Mouse (Mus musculus): ENCODE measurements at regions not wholly inside any gene's neighbourhood (a gene's known extent, or its start where the extent isn't known, plus 50 kb on each side); places are given as distances from the start of the nearest gene placed in this dataset.

- WGBS = 85% methylated on average over 1 of the region's 1 CpGs
- H3K4me3 ChIP-seq (replicated peaks; ENCODE audit: extremely low read depth, low read depth, low read length) = no peak overlapping the region
- no peaks in the 10 kb centered on the region for H3K4me1 ChIP-seq (ENCODE audit: control insufficient read depth, insufficient read depth, low read length)
- no peak for DNase-seq
- TF ChIP-seq POLR2A (IDR thresholded peaks at IDR 0.05; ENCODE audit: borderline replicate concordance, extremely low read depth, low read depth, low read length) (no peak), CTCF (IDR thresholded peaks at IDR 0.05; ENCODE audit: insufficient read depth, low read length) (no peak)
Observed at GRCm38 (mm10) chr8:116139934-116140333, 364.8 kb upstream of the Dynlrb2 start.

GRCm38 (mm10) chr8:116137765-116138164 lies 367.0 kb upstream of the Dynlrb2 start:
- 48% methylated on average over 2 of the region's 2 CpGs for WGBS
- no peak overlapping the region for H3K4me3 ChIP-seq (replicated peaks; ENCODE audit: extremely low read depth, low read depth, low read length)
- no peak for DNase-seq
- no peak for TF ChIP-seq CTCF (IDR thresholded peaks at IDR 0.05; ENCODE audit: insufficient read depth, low read length)
- TF ChIP-seq POLR2A (IDR thresholded peaks at IDR 0.05; ENCODE audit: borderline replicate concordance, extremely low read depth, low read depth, low read length) = no peak
- H3K4me1 ChIP-seq (ENCODE audit: control insufficient read depth, insufficient read depth, low read length) = no peaks in the 10 kb centered on the region

GRCm38 (mm10) chr8:116133503-116133902 lies 371.3 kb upstream of the Dynlrb2 start:
- TF ChIP-seq CTCF (IDR thresholded peaks at IDR 0.05; ENCODE audit: insufficient read depth, low read length) (no peak), POLR2A (IDR thresholded peaks at IDR 0.05; ENCODE audit: borderline replicate concordance, extremely low read depth, low read depth, low read length) (no peak)
- DNase-seq = no peak
- no peak overlapping the region for H3K4me3 ChIP-seq (replicated peaks; ENCODE audit: extremely low read depth, low read depth, low read length)
- no peaks in the 10 kb centered on the region for H3K4me1 ChIP-seq (ENCODE audit: control insufficient read depth, insufficient read depth, low read length)
- WGBS = 75% methylated on average over 2 of the region's 2 CpGs

- WGBS = 73% methylated on average over 3 of the region's 3 CpGs
- Histone ChIP-seq H3K4me3 (replicated peaks; ENCODE audit: extremely low read depth, low read depth, low read length) (no peak overlapping the region), H3K4me1 (ENCODE audit: control insufficient read depth, insufficient read depth, low read length) (no peaks in the 10 kb centered on the region)
- DNase-seq = no peak
- TF ChIP-seq CTCF (IDR thresholded peaks at IDR 0.05; ENCODE audit: insufficient read depth, low read length) (no peak), POLR2A (IDR thresholded peaks at IDR 0.05; ENCODE audit: borderline replicate concordance, extremely low read depth, low read depth, low read length) (no peak)
Observed at GRCm38 (mm10) chr8:116133084-116133483, 371.7 kb upstream of the Dynlrb2 start.

GRCm38 (mm10) chr8:116120067-116120466 lies 384.7 kb upstream of the Dynlrb2 start:
- H3K4me1 ChIP-seq (ENCODE audit: control insufficient read depth, insufficient read depth, low read length) = no peaks in the 10 kb centered on the region
- no peak overlapping the region for H3K4me3 ChIP-seq (replicated peaks; ENCODE audit: extremely low read depth, low read depth, low read length)
- no peak for DNase-seq
- TF ChIP-seq CTCF (IDR thresholded peaks at IDR 0.05; ENCODE audit: insufficient read depth, low read length) = no peak
- no peak for TF ChIP-seq POLR2A (IDR thresholded peaks at IDR 0.05; ENCODE audit: borderline replicate concordance, extremely low read depth, low read depth, low read length)
- 84% methylated on average over 13 of the region's 13 CpGs for WGBS

GRCm38 (mm10) chr8:116117919-116118318 lies 386.9 kb upstream of the Dynlrb2 start:
- no peak for DNase-seq
- H3K4me3 ChIP-seq (replicated peaks; ENCODE audit: extremely low read depth, low read depth, low read length) = no peak overlapping the region
- no peaks in the 10 kb centered on the region for H3K4me1 ChIP-seq (ENCODE audit: control insufficient read depth, insufficient read depth, low read length)
- TF ChIP-seq CTCF (IDR thresholded peaks at IDR 0.05; ENCODE audit: insufficient read depth, low read length) (no peak), POLR2A (IDR thresholded peaks at IDR 0.05; ENCODE audit: borderline replicate concordance, extremely low read depth, low read depth, low read length) (no peak)
- 65% methylated on average over 2 of the region's 2 CpGs for WGBS

- 55% methylated on average over 7 of the region's 7 CpGs for WGBS
- DNase-seq = no peak
- H3K4me3 ChIP-seq (replicated peaks; ENCODE audit: extremely low read depth, low read depth, low read length) = no peak overlapping the region
- no peak for TF ChIP-seq CTCF (IDR thresholded peaks at IDR 0.05; ENCODE audit: insufficient read depth, low read length)
- TF ChIP-seq POLR2A (IDR thresholded peaks at IDR 0.05; ENCODE audit: borderline replicate concordance, extremely low read depth, low read depth, low read length) = no peak
- no peaks in the 10 kb centered on the region for H3K4me1 ChIP-seq (ENCODE audit: control insufficient read depth, insufficient read depth, low read length)
Observed at GRCm38 (mm10) chr8:116116625-116117024, 388.1 kb upstream of the Dynlrb2 start.

GRCm38 (mm10) chr8:116115811-116116372 lies 388.9 kb upstream of the Dynlrb2 start:
- Histone ChIP-seq H3K4me1 (ENCODE audit: control insufficient read depth, insufficient read depth, low read length) (0 out of 2 replicates have a peak, but pooled peaks cover under 1% of the 10 kb centered on the region), H3K4me3 (replicated peaks; ENCODE audit: extremely low read depth, low read depth, low read length) (no peak overlapping the region)
- DNase-seq = peak; percentile 42
- WGBS = 34% methylated on average over 18 of the region's 18 CpGs
- TF ChIP-seq POLR2A (IDR thresholded peaks at IDR 0.05; ENCODE audit: borderline replicate concordance, extremely low read depth, low read depth, low read length) = no peak

- 0 out of 2 replicates have a peak, but pooled peaks cover 3% of the 10 kb centered on the region for H3K4me1 ChIP-seq (ENCODE audit: control insufficient read depth, insufficient read depth, low read length)
- H3K4me3 ChIP-seq (replicated peaks; ENCODE audit: extremely low read depth, low read depth, low read length) = no peak overlapping the region
- TF ChIP-seq POLR2A (IDR thresholded peaks at IDR 0.05; ENCODE audit: borderline replicate concordance, extremely low read depth, low read depth, low read length) = no peak
- WGBS = 50% methylated on average over 2 of the region's 2 CpGs
- DNase-seq = no peak
Observed at GRCm38 (mm10) chr8:116114978-116115377, 389.8 kb upstream of the Dynlrb2 start.

GRCm38 (mm10) chr8:116114502-116114901 lies 390.3 kb upstream of the Dynlrb2 start:
- H3K4me1 ChIP-seq (ENCODE audit: control insufficient read depth, insufficient read depth, low read length) = 0 out of 2 replicates have a peak, but pooled peaks cover 3% of the 10 kb centered on the region
- H3K4me3 ChIP-seq (replicated peaks; ENCODE audit: extremely low read depth, low read depth, low read length) = no peak overlapping the region
- TF ChIP-seq POLR2A (IDR thresholded peaks at IDR 0.05; ENCODE audit: borderline replicate concordance, extremely low read depth, low read depth, low read length) = no peak
- no peak for TF ChIP-seq CTCF (IDR thresholded peaks at IDR 0.05; ENCODE audit: insufficient read depth, low read length)
- WGBS = 48% methylated on average over 2 of the region's 2 CpGs
- peak; percentile 9 for DNase-seq
